Mouse (Mus musculus) hindbrain, embryonic 11.5 days (tissue): ENCODE results near the gene Hist1h2an. TPM values are rescaled to one million over a fixed set of nuclear protein-coding genes. Genes with fewer than 3 reads are reported as not detected.
"Not testable (repeated sequence)": the region's sequence is repeated elsewhere in the genome, so short reads cannot be mapped to it uniquely, and the experiment has no call there.

Source experiments
- ATAC-seq: fragments of 200-750 bp; cut with Nextera tagmentation; 2 replicates; pipeline ENCODE4 v1.8.0; 2017; ENCODE audit warnings: mild to moderate bottlenecking, moderate TSS enrichment, moderate library complexity; ENCODE audit not compliant: low FRiP score
- DNase-seq: peaks from one replicate; pipeline ENCODE4 v3.0.0-alpha.2; 2015; ENCODE audit warnings: low spot score
- H3K27ac ChIP-seq: fragments of 300-500 bp; sonication (generic); 2 replicates; pipeline ENCODE4 v1.5.1; 2014; ENCODE audit warnings: mild to moderate bottlenecking, low read depth, low read length
- H3K27me3 ChIP-seq: fragments of 300-500 bp; sonication (generic); 2 replicates; pipeline ENCODE4 v1.6.1; 2014; ENCODE audit warnings: mild to moderate bottlenecking, low read length, moderate library complexity, mixed read lengths; ENCODE audit not compliant: control insufficient read depth, insufficient read depth
- H3K36me3 ChIP-seq: fragments of 300-500 bp; sonication (generic); 2 replicates; pipeline ENCODE4 v1.6.1; 2014; ENCODE audit warnings: mild to moderate bottlenecking, low read length, moderate library complexity, mixed read lengths; ENCODE audit not compliant: control insufficient read depth, insufficient read depth
- H3K4me1 ChIP-seq: fragments of 300-500 bp; sonication (generic); replicated peaks from 2 replicates; pipeline ENCODE4 v1.6.1; 2014; ENCODE audit warnings: low read length, mixed read lengths; ENCODE audit not compliant: control insufficient read depth, insufficient read depth
- H3K4me2 ChIP-seq: fragments of 300-500 bp; sonication (generic); replicated peaks from 2 replicates; pipeline ENCODE4 v1.6.1; 2014; ENCODE audit warnings: mild to moderate bottlenecking, low read depth, low read length
- H3K4me3 ChIP-seq: fragments of 300-500 bp; sonication (generic); 2 replicates; pipeline ENCODE4 v1.5.1; 2014; ENCODE audit warnings: low read depth, low read length
- H3K9ac ChIP-seq: fragments of 300-500 bp; sonication (generic); 2 replicates; pipeline ENCODE4 v1.6.1; 2014; ENCODE audit warnings: low read depth, low read length
- H3K9me3 ChIP-seq: fragments of 300-500 bp; sonication (generic); 2 replicates; pipeline ENCODE4 v1.6.1; 2016; ENCODE audit warnings: low read length; ENCODE audit not compliant: control insufficient read depth
- WGBS: fragments of 180-500 bp; shearing (Covaris S2); extraction: QIAGEN DNeasy Blood & Tissue Kit; methylation state at CpG from one replicate; pipeline ENCODE4 v1.1.7; 2014; 5-methylcytosine and 5-hydroxymethylcytosine counted together
- polyA plus RNA-seq: library from polyadenylated mRNA; unstranded; fragments of >200 nt; fragmentation: Nextera tagmentation; extraction: Ambion mirVana; gene quantifications from 2 replicates; pipeline ENCODE4 v1.2.1, GENCODE M21; 2014

The Hist1h2an gene
- polyA plus RNA-seq, 1 experiment from 2014 or later = 1.4 TPM

- Histone ChIP-seq H3K27me3 (no peaks in the 10 kb centered on the region), H3K4me3 (no peak overlapping the region), H3K4me2 (no peak overlapping the region), H3K9me3 (no peaks in the 10 kb centered on the region), H3K4me1 (no peaks in the 10 kb centered on the region; the same call in 1 of the 2 replicates), H3K27ac (peak overlapping the region; percentile 59), H3K9ac (no peak overlapping the region), H3K36me3 (no peaks in the 10 kb centered on the region)
- no peak for DNase-seq
- 75% methylated on average over 3 of the region's 3 CpGs for WGBS
- ATAC-seq = no peak
These were observed 35.2 kb downstream of the Hist1h2an start for GRCm38 (mm10) chr13:21751827-21752226.

- Histone ChIP-seq H3K36me3 (no peaks in the 10 kb centered on the region), H3K9me3 (no peaks in the 10 kb centered on the region), H3K9ac (no peak overlapping the region), H3K4me1 (no peaks in the 10 kb centered on the region; the same call in 1 of the 2 replicates), H3K4me2 (no peak overlapping the region), H3K27me3 (no peaks in the 10 kb centered on the region), H3K4me3 (no peak overlapping the region), H3K27ac (0 out of 2 replicates have a peak overlapping the region, but pooled peaks have one; percentile 59)
- DNase-seq (no peak), ATAC-seq (no peak)
These were observed 35.6 kb downstream of the Hist1h2an start for GRCm38 (mm10) chr13:21751417-21751816.

- ATAC-seq (peak; percentile 85), DNase-seq (peak; percentile 97)
- WGBS = under 1% methylated on average over 46 of the region's 56 CpGs
- not testable (repeated sequence) for H3K9me3 ChIP-seq, H3K4me1 ChIP-seq, H3K36me3 ChIP-seq, H3K27me3 ChIP-seq
- Histone ChIP-seq H3K9ac (peak within 1 kb of the TSS; percentile 64), H3K4me2 (peak within 1 kb of the TSS; percentile 72), H3K27ac (peak within 1 kb of the TSS; percentile 93), H3K4me3 (peak within 1 kb of the TSS; percentile 56)
These were observed 36.6 kb downstream of the Hist1h2an start, which contains the start of gene Hist1h4k for GRCm38 (mm10) chr13:21750159-21751017. Gene Hist1h4k, minus strand, starts transcription at chr13:21750505.

GRCm38 (mm10) chr13:21749387-21750158 lies 37.4 kb downstream of the Hist1h2an start:
- peak overlapping the region; percentile 56 for H3K4me3 ChIP-seq
- H3K9ac ChIP-seq = peak overlapping the region; percentile 64
- DNase-seq = peak; percentile 59
- no peaks in the 10 kb centered on the region; the same call in 1 of the 2 replicates for H3K4me1 ChIP-seq
- no peaks in the 10 kb centered on the region for H3K36me3 ChIP-seq
- ATAC-seq = no peak
- H3K9me3 ChIP-seq = no peaks in the 10 kb centered on the region
- no peaks in the 10 kb centered on the region for H3K27me3 ChIP-seq
- WGBS = 8% methylated on average over 5 of the region's 5 CpGs
- H3K27ac ChIP-seq = peak overlapping the region; percentile 93
- H3K4me2 ChIP-seq = peak overlapping the region; percentile 72

- Histone ChIP-seq H3K36me3 (no peaks in the 10 kb centered on the region), H3K9ac (no peak overlapping the region), H3K9me3 (no peaks in the 10 kb centered on the region), H3K27ac (no peak overlapping the region), H3K4me1 (no peaks in the 10 kb centered on the region; the same call in 1 of the 2 replicates), H3K27me3 (no peaks in the 10 kb centered on the region), H3K4me3 (no peak overlapping the region), H3K4me2 (no peak overlapping the region)
- WGBS = 93% methylated on average over 1 of the region's 1 CpGs
- DNase-seq (no peak), ATAC-seq (no peak)
These were observed 42.0 kb downstream of the Hist1h2an start for GRCm38 (mm10) chr13:21745006-21745405.

Other genes with a start within 250 kb of the Hist1h2an start
- gene Olfr1366, start 244.4 kb downstream of the Hist1h2an start, polyA plus RNA-seq = 0.05 and 0.25 TPM in 2 replicates
- gene Olfr1535, start 227.3 kb downstream of the Hist1h2an start, polyA plus RNA-seq = 0.17 TPM in 1 of 2 replicates, not detected in the other
- not detected in 2 replicates for gene Olfr1364, start 205.5 kb downstream of the Hist1h2an start, polyA plus RNA-seq
- gene Olfr1362, start 173.2 kb downstream of the Hist1h2an start, polyA plus RNA-seq = not detected in 2 replicates
- not detected in 2 replicates for gene Olfr11, start 144.7 kb downstream of the Hist1h2an start, polyA plus RNA-seq
- gene Olfr1361, start 123.8 kb downstream of the Hist1h2an start, polyA plus RNA-seq = not detected in 2 replicates
- gene Olfr1360, start 109.8 kb downstream of the Hist1h2an start, polyA plus RNA-seq = not detected in 2 replicates
- gene Olfr1359, start 89.1 kb downstream of the Hist1h2an start, polyA plus RNA-seq = not detected in 2 replicates
- 2.1 and 3.0 TPM in 2 replicates for gene Hist1h2bl, start 71.1 kb downstream of the Hist1h2an start, polyA plus RNA-seq
- 17.3 and 25.6 TPM in 2 replicates for gene Hist1h2ai, start 70.8 kb downstream of the Hist1h2an start, polyA plus RNA-seq
- 12.7 and 20.0 TPM in 2 replicates for gene Hist1h3h, start 69.6 kb downstream of the Hist1h2an start, polyA plus RNA-seq
- 4.2 and 4.3 TPM in 2 replicates for gene Hist1h2bm, start 65.2 kb downstream of the Hist1h2an start, polyA plus RNA-seq
- 0.94 and 1.4 TPM in 2 replicates for gene Hist1h4j, start 52.2 kb downstream of the Hist1h2an start, polyA plus RNA-seq
- gene Hist1h4k, start 36.7 kb downstream of the Hist1h2an start, polyA plus RNA-seq = 2.4 and 8.0 TPM in 2 replicates
- gene Hist1h2ak, start 33.4 kb downstream of the Hist1h2an start, polyA plus RNA-seq = 4.9 and 6.5 TPM in 2 replicates
- gene Hist1h2bn, start 33.1 kb downstream of the Hist1h2an start, polyA plus RNA-seq = 0.67 and 2.2 TPM in 2 replicates
- gene Hist1h1b, start 6.6 kb downstream of the Hist1h2an start, polyA plus RNA-seq = 19.1 TPM in 2 replicates
- 232 and 252 TPM in 2 replicates for gene Hist1h3i, start 3.8 kb downstream of the Hist1h2an start, polyA plus RNA-seq
- 2.2 and 2.9 TPM in 2 replicates for gene Hist1h2bp, start 243 bp upstream of the Hist1h2an start, polyA plus RNA-seq
- 17.8 and 18.7 TPM in 2 replicates for gene Hist1h2bq, start 23.0 kb upstream of the Hist1h2an start, polyA plus RNA-seq
- 2.1 TPM in 1 of 2 replicates, not detected in the other for gene Hist1h2ao, start 23.2 kb upstream of the Hist1h2an start, polyA plus RNA-seq
- gene Hist1h4m, start 24.5 kb upstream of the Hist1h2an start, polyA plus RNA-seq = not detected in 2 replicates
- gene Hist1h4n, start 45.0 kb upstream of the Hist1h2an start, polyA plus RNA-seq = 13.4 and 14.6 TPM in 2 replicates
- gene Hist1h2ap, start 46.3 kb upstream of the Hist1h2an start, polyA plus RNA-seq = 4,676 and 4,856 TPM in 2 replicates
- gene Hist1h2br, start 46.5 kb upstream of the Hist1h2an start, polyA plus RNA-seq = 18.1 and 18.6 TPM in 2 replicates
- gene Zfp184, start 157.9 kb upstream of the Hist1h2an start, polyA plus RNA-seq = 25.7 and 27.8 TPM in 2 replicates
- 0.11 TPM in 2 replicates for gene Pom121l2, start 194.0 kb upstream of the Hist1h2an start, polyA plus RNA-seq
- gene Prss16, start 222.5 kb upstream of the Hist1h2an start, polyA plus RNA-seq = 0.51 TPM in 1 of 2 replicates, not detected in the other
- 8.4 and 11.9 TPM in 2 replicates for gene Hist1h2ah, start 248.3 kb upstream of the Hist1h2an start, polyA plus RNA-seq
- gene Hist1h2bk, start 248.7 kb upstream of the Hist1h2an start, polyA plus RNA-seq = 7.2 and 10.2 TPM in 2 replicates